Mouse (Mus musculus) testis, adult 2 months (tissue): ENCODE data around the gene Idua.

ENCODE experiments used
- CTCF ChIP-seq: fragments of 200-500 bp; IDR thresholded peaks from 2 replicates; pipeline ENCODE4 v1.5.1; 2012; ENCODE audit warnings: low read depth, mild to moderate bottlenecking, inconsistent platforms, low read length, moderate library complexity; ENCODE audit not compliant: control insufficient read depth, insufficient read depth, insufficient replicate concordance
- POLR2A ChIP-seq: fragments of 200-500 bp; IDR thresholded peaks from 2 replicates; pipeline ENCODE4 v1.6.1; 2012; ENCODE audit warnings: low read depth, mild to moderate bottlenecking, inconsistent platforms, low read length, moderate library complexity; ENCODE audit not compliant: control insufficient read depth

DNA sequence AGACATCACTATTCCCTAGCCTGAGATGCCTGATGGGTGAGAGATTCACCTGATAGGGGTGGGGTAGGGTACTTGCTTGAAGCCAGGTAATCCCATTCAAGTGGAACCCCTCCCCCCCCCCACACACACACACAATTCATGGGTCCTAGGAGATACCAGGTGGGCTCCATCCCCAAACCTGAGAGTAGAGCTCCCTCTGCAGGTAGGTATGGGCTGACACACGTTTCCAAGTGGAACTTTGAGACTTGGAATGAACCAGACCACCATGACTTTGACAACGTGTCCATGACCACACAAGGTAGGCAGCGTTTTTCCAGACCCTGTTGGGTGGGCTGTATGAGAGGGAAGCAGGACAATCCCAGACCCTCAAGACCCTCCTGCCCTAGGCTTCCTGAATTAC is 19.8 kb downstream of the Idua start:
- TF ChIP-seq CTCF (0 out of 2 replicates have a peak, but pooled peaks have one; percentile 4), POLR2A (no peak)
